Mouse (Mus musculus): ENCODE data around the gene Gm13090.

Gene Gm13090

GRCm38 (mm10) chr4:151137701-151138100 lies 48.3 kb downstream of the Gm13090 start:
- no peak for DNase-seq (ENCODE audit: low read depth, low spot score)

- no peak for DNase-seq (ENCODE audit: low read depth, low spot score)
Measured at GRCm38 (mm10) chr4:151138135-151138534, 48.8 kb downstream of the Gm13090 start.

GRCm38 (mm10) chr4:151138586-151138985 lies 49.2 kb downstream of the Gm13090 start:
- no peak for DNase-seq (ENCODE audit: low read depth, low spot score)

GRCm38 (mm10) chr4:151139053-151139840 lies 49.9 kb downstream of the Gm13090 start:
- DNase-seq (ENCODE audit: low read depth, low spot score) = peak; percentile 77

- peak; percentile 54 for DNase-seq (ENCODE audit: low read depth, low spot score)
Measured at GRCm38 (mm10) chr4:151140368-151140982, 51.1 kb downstream of the Gm13090 start.

All from retina, postnatal 7 days (tissue).